Mouse (Mus musculus): ENCODE measurements at regions not wholly inside any gene's neighbourhood (a gene's known extent, or its start where the extent isn't known, plus 50 kb on each side); places are given as distances from the start of the nearest gene placed in this dataset.

DNA sequence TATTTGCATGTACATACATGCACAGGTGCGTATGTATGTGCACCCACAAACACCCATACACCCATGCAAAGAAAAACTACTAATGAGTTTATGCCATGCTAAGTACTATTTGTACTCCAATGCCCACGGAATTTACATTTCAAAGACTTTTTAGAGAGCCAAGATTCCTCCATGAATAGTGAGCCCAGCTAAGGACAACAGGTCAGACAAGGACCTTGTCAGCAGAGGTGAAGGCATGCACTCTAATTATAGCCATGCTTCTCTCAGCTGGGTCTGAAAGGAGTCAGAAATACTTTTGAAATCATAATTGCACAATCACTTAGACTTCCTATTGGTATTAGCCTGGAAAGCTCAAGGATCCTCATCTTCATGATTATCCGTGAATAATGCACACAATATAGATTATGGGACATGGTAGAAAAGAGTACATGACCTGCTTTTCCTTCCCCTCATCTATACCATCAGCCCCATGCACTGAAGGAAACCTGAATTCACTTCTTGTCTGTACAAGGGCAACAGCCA lies 67.7 kb upstream of the Itprid2 start:
- TF ChIP-seq SRF (IDR thresholded peaks at IDR 0.05; ENCODE audit: control insufficient read depth, insufficient read length, low read depth) (no peak), MYOD1 (IDR thresholded peaks at IDR 0.05; ENCODE audit: control insufficient read depth in 1 of 3, insufficient read length in 2 of 3, low read depth in 2 of 3) (no peak), CEBPB (IDR thresholded peaks at IDR 0.05; ENCODE audit: insufficient read depth, poor library complexity, severe bottlenecking) (peak; percentile 56; the same call in 1 of the 2 replicates), TCF3 (IDR thresholded peaks at IDR 0.05; ENCODE audit: insufficient read length, low read depth) (no peak), POLR2A (IDR thresholded peaks at IDR 0.05; ENCODE audit: insufficient read length, low read depth) (no peak)
- no peak overlapping the region for H3K4me3 ChIP-seq
- H3K27me3 ChIP-seq (ENCODE audit: control insufficient read depth, insufficient read depth, insufficient read length) = no peaks in the 10 kb centered on the region
- H3ac ChIP-seq (ENCODE audit: control insufficient read depth, insufficient read length) = no peak overlapping the region
- H3K36me3 ChIP-seq (ENCODE audit: control insufficient read depth, insufficient read depth) = no peaks in the 10 kb centered on the region
- no peaks in the 10 kb centered on the region for H3K79me2 ChIP-seq (ENCODE audit: control insufficient read depth, insufficient read depth)
- no peak overlapping the region for H3K4me2 ChIP-seq (ENCODE audit: low read depth)

DNA sequence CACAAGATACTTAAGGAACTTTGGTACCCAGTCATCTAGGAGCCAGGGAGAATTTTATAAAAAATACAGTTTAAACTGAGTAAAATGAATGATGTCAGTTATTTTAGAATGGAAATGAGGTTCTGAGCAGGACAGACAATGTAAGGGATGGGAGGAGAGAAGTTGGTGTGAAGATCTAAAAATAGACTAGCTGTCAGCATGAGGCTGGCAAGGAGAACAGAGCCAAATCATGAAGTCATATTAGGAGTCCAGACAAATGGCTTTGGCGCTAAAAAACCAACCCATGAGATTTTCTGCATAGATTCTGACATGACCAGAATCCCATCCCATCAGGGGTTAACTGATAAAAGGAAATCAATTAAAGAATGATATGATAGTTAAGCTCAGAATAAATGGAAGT lies 65.5 kb upstream of the Itprid2 start:
- Histone ChIP-seq H3K4me3 (no peak overlapping the region), H3K27me3 (ENCODE audit: control insufficient read depth, insufficient read depth, insufficient read length) (no peaks in the 10 kb centered on the region), H3K4me2 (ENCODE audit: low read depth) (no peak overlapping the region), H3K79me2 (ENCODE audit: control insufficient read depth, insufficient read depth) (no peaks in the 10 kb centered on the region), H3K36me3 (ENCODE audit: control insufficient read depth, insufficient read depth) (no peaks in the 10 kb centered on the region), H3ac (ENCODE audit: control insufficient read depth, insufficient read length) (no peak overlapping the region)
- TF ChIP-seq TCF3 (IDR thresholded peaks at IDR 0.05; ENCODE audit: insufficient read length, low read depth) (no peak), CEBPB (IDR thresholded peaks at IDR 0.05; ENCODE audit: insufficient read depth, poor library complexity, severe bottlenecking) (no peak), MYOD1 (IDR thresholded peaks at IDR 0.05; ENCODE audit: control insufficient read depth in 1 of 3, insufficient read length in 2 of 3, low read depth in 2 of 3) (no peak), MAX (IDR thresholded peaks at IDR 0.05; ENCODE audit: low read depth) (no peak), TCF12 (IDR thresholded peaks at IDR 0.05; ENCODE audit: insufficient read depth, poor library complexity, severe bottlenecking) (no peak), USF1 (IDR thresholded peaks at IDR 0.05; ENCODE audit: low read depth) (no peak), MYOG (IDR thresholded peaks at IDR 0.05; ENCODE audit: control insufficient read depth in 1 of 3, insufficient read depth in 1 of 3, insufficient read length in 2 of 3, low read depth in 2 of 3) (no peak), SRF (IDR thresholded peaks at IDR 0.05; ENCODE audit: control insufficient read depth, insufficient read length, low read depth) (no peak), REST (IDR thresholded peaks at IDR 0.05; ENCODE audit: insufficient read depth, insufficient read length) (no peak), POLR2AphosphoS2 (IDR thresholded peaks at IDR 0.05; ENCODE audit: insufficient read length, low read depth) (no peak), POLR2A (IDR thresholded peaks at IDR 0.05; ENCODE audit: insufficient read length, low read depth) (no peak), E2F4 (IDR thresholded peaks at IDR 0.05; ENCODE audit: insufficient read depth) (no peak)

DNA sequence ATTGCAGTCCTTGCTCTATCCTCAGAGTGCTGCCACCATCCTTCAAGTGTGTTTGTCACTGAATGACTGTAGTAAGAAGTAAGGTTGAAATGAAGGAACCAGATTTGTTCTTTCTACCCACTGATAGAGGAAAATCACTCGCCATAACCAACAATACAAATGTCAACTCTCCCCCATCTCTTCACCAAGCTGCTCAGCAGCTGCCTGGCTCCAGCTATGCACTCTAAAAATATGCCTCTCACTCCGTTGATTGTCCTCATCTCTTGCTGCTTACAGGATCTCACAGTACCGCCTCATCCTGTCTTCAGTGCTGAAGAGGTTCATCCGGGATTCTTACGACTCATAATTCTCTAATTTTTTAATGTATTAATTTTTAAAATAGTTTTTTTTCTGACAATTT lies 63.2 kb upstream of the Itprid2 start:
- H3ac ChIP-seq (ENCODE audit: control insufficient read depth, insufficient read length) = no peak overlapping the region
- H3K4me2 ChIP-seq (ENCODE audit: low read depth) = no peak overlapping the region
- TF ChIP-seq CEBPB (IDR thresholded peaks at IDR 0.05; ENCODE audit: insufficient read depth, poor library complexity, severe bottlenecking) (no peak), TCF12 (IDR thresholded peaks at IDR 0.05; ENCODE audit: insufficient read depth, poor library complexity, severe bottlenecking) (no peak), MYOG (IDR thresholded peaks at IDR 0.05; ENCODE audit: control insufficient read depth in 1 of 3, insufficient read depth in 1 of 3, insufficient read length in 2 of 3, low read depth in 2 of 3) (peak in 2 of 3 experiments; percentile 4 to 11), MYOD1 (IDR thresholded peaks at IDR 0.05; ENCODE audit: control insufficient read depth in 1 of 3, insufficient read length in 2 of 3, low read depth in 2 of 3) (peak in 1 of 3 experiments; percentile 51)
- H3K27me3 ChIP-seq (ENCODE audit: control insufficient read depth, insufficient read depth, insufficient read length) = no peaks in the 10 kb centered on the region
- no peaks in the 10 kb centered on the region for H3K79me2 ChIP-seq (ENCODE audit: control insufficient read depth, insufficient read depth)
- H3K4me3 ChIP-seq = no peak overlapping the region
- H3K36me3 ChIP-seq (ENCODE audit: control insufficient read depth, insufficient read depth) = no peaks in the 10 kb centered on the region

DNA sequence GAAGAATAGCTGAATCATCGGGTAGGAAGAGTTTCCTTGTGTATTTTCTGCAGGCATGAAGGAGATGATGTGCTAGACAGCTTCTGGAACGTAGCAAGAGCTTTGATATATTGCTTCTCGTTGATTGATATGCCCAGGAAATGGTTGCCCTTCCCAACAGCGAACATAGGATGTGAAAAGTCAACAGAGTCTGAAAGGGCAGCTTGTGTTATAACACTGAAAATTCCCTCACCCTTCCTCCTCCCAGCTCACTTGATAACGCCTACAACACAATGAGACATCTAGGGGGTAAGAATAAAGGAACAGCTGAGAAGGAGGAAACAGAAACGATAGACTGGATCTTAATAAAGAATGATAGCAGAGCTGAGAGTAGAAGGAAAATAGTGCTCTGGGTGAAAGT lies 60.1 kb upstream of the Itprid2 start:
- Histone ChIP-seq H3ac (ENCODE audit: control insufficient read depth, insufficient read length) (no peak overlapping the region), H3K79me2 (ENCODE audit: control insufficient read depth, insufficient read depth) (no peaks in the 10 kb centered on the region), H3K4me2 (ENCODE audit: low read depth) (no peak overlapping the region), H3K36me3 (ENCODE audit: control insufficient read depth, insufficient read depth) (no peaks in the 10 kb centered on the region), H3K27me3 (ENCODE audit: control insufficient read depth, insufficient read depth, insufficient read length) (no peaks in the 10 kb centered on the region), H3K4me3 (no peak overlapping the region)
- TF ChIP-seq POLR2AphosphoS2 (IDR thresholded peaks at IDR 0.05; ENCODE audit: insufficient read length, low read depth) = no peak
- no peak for TF ChIP-seq E2F4 (IDR thresholded peaks at IDR 0.05; ENCODE audit: insufficient read depth)
- no peak for TF ChIP-seq MAX (IDR thresholded peaks at IDR 0.05; ENCODE audit: low read depth)
- TF ChIP-seq MYOD1 (IDR thresholded peaks at IDR 0.05; ENCODE audit: control insufficient read depth in 1 of 3, insufficient read length in 2 of 3, low read depth in 2 of 3) = no peak
- TF ChIP-seq MYOG (IDR thresholded peaks at IDR 0.05; ENCODE audit: control insufficient read depth in 1 of 3, insufficient read depth in 1 of 3, insufficient read length in 2 of 3, low read depth in 2 of 3) = no peak
- no peak for TF ChIP-seq POLR2A (IDR thresholded peaks at IDR 0.05; ENCODE audit: insufficient read length, low read depth)
- TF ChIP-seq SRF (IDR thresholded peaks at IDR 0.05; ENCODE audit: control insufficient read depth, insufficient read length, low read depth) = no peak

DNA sequence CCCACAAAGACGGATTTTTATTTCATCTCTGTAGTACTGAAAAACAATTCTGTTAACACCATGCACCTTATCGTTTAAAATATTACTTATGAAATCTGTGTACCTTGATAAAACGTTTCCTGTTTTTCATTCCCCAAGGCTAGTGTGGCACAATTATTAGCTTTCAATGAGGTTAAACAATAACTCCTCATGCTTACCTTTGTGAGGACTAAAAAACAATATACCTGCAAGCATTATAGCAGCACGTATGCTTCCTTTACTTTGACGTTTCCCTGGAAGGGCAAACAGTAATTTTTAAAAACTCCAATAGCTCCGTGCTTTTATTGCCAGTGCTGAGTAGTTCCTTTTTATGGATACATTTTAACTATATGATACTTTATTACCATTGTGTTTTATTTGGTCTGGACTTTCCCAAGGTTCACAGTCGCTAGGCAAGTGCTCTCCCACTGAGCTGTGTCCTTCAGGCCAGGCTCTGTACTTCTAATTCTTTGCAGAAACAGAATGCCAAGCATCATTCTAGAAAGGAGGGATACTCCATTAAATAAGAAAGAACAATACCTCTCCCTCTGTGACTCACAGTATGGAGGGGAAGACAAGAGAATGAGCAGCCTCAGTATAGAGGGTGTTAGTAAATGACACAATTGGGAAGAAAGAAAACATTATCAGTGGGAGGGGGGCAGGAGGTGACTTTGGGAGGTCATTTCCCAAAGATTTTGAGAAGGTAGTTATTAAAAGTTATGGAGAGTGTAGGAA lies 50.0 kb upstream of the Itprid2 start:
- Histone ChIP-seq H3K79me2 (ENCODE audit: control insufficient read depth, insufficient read depth) (no peaks in the 10 kb centered on the region), H3K36me3 (ENCODE audit: control insufficient read depth, insufficient read depth) (no peaks in the 10 kb centered on the region), H3K4me3 (no peak overlapping the region), H3K27me3 (ENCODE audit: control insufficient read depth, insufficient read depth, insufficient read length) (no peaks in the 10 kb centered on the region), H3K4me2 (ENCODE audit: low read depth) (no peak overlapping the region), H3ac (ENCODE audit: control insufficient read depth, insufficient read length) (no peak overlapping the region)
- no peak for TF ChIP-seq USF1 (IDR thresholded peaks at IDR 0.05; ENCODE audit: low read depth)
- TF ChIP-seq MYOD1 (IDR thresholded peaks at IDR 0.05; ENCODE audit: control insufficient read depth in 1 of 3, insufficient read length in 2 of 3, low read depth in 2 of 3) = no peak
- no peak for TF ChIP-seq MYOG (IDR thresholded peaks at IDR 0.05; ENCODE audit: control insufficient read depth in 1 of 3, insufficient read depth in 1 of 3, insufficient read length in 2 of 3, low read depth in 2 of 3)
- no peak for TF ChIP-seq SRF (IDR thresholded peaks at IDR 0.05; ENCODE audit: control insufficient read depth, insufficient read length, low read depth)
- no peak for TF ChIP-seq POLR2A (IDR thresholded peaks at IDR 0.05; ENCODE audit: insufficient read length, low read depth)
- no peak for TF ChIP-seq TCF12 (IDR thresholded peaks at IDR 0.05; ENCODE audit: insufficient read depth, poor library complexity, severe bottlenecking)
- TF ChIP-seq POLR2AphosphoS2 (IDR thresholded peaks at IDR 0.05; ENCODE audit: insufficient read length, low read depth) = no peak
